Mouse (Mus musculus) kidney, embryonic 14.5 days (tissue): ENCODE data around the gene Pacrg. TPM values are rescaled to one million over a fixed set of nuclear protein-coding genes. Genes with fewer than 3 reads are reported as not detected.

Source experiments
- ATAC-seq: fragments of 200-750 bp; cut with Nextera tagmentation; 2 replicates; pipeline ENCODE4 v1.8.0; 2017; ENCODE audit warnings: moderate number of reproducible peaks, mild to moderate bottlenecking, moderate TSS enrichment, moderate library complexity; ENCODE audit not compliant: low FRiP score, low TSS enrichment
- H3K27ac ChIP-seq: fragments of 300-500 bp; sonication (generic); 2 replicates; pipeline ENCODE4 v1.5.1; 2014; ENCODE audit warnings: low read depth, mild to moderate bottlenecking, low read length, moderate library complexity, mixed read lengths
- H3K27me3 ChIP-seq: fragments of 300-500 bp; sonication (generic); 2 replicates; pipeline ENCODE4 v1.6.1; 2014; ENCODE audit warnings: mild to moderate bottlenecking, low read length; ENCODE audit not compliant: control insufficient read depth, insufficient read depth
- H3K36me3 ChIP-seq: fragments of 300-500 bp; sonication (generic); 2 replicates; pipeline ENCODE4 v1.6.1; 2014; ENCODE audit warnings: low read length, mixed read lengths; ENCODE audit not compliant: control insufficient read depth, insufficient read depth
- H3K4me1 ChIP-seq: fragments of 300-500 bp; sonication (generic); 2 replicates; pipeline ENCODE4 v1.6.1; 2014; ENCODE audit warnings: low read length, mixed read lengths; ENCODE audit not compliant: control insufficient read depth, insufficient read depth
- H3K4me2 ChIP-seq: fragments of 300-500 bp; sonication (generic); replicated peaks from 2 replicates; pipeline ENCODE4 v1.6.1; 2014; ENCODE audit warnings: low read depth, mild to moderate bottlenecking, low read length
- H3K4me3 ChIP-seq: fragments of 300-500 bp; sonication (generic); 2 replicates; pipeline ENCODE4 v1.5.1; 2014; ENCODE audit warnings: mild to moderate bottlenecking, low read length
- H3K9ac ChIP-seq: fragments of 300-500 bp; sonication (generic); 2 replicates; pipeline ENCODE4 v1.6.1; 2014; ENCODE audit warnings: low read depth, mild to moderate bottlenecking, low read length, moderate library complexity
- H3K9me3 ChIP-seq: fragments of 300-500 bp; sonication (generic); 2 replicates; pipeline ENCODE4 v1.6.1; 2016; ENCODE audit warnings: low read length; ENCODE audit not compliant: control insufficient read depth
- WGBS: fragments of 180-500 bp; shearing (Covaris S2); extraction: QIAGEN DNeasy Blood & Tissue Kit; methylation state at CpG from one replicate; pipeline ENCODE4 v1.1.7; 2014; 5-methylcytosine and 5-hydroxymethylcytosine counted together
- polyA plus RNA-seq: library from polyadenylated mRNA; unstranded; fragments of >200 nt; fragmentation: Nextera tagmentation; extraction: Ambion mirVana; gene quantifications from 2 replicates; pipeline ENCODE4 v1.2.1, GENCODE M21; 2014

Gene Pacrg
- polyA plus RNA-seq, 1 experiment from 2014 or later, result 1.7 TPM

- H3K27ac ChIP-seq, result no peak overlapping the region
- no peaks in the 10 kb centered on the region for H3K27me3 ChIP-seq
- no peak for ATAC-seq
- 92% methylated on average over 7 of the region's 7 CpGs for WGBS
- H3K4me2 ChIP-seq, result no peak overlapping the region
- H3K9me3 ChIP-seq, result no peaks in the 10 kb centered on the region
- no peaks in the 10 kb centered on the region for H3K4me1 ChIP-seq
- H3K4me3 ChIP-seq, result no peak overlapping the region
- H3K36me3 ChIP-seq, result no peaks in the 10 kb centered on the region
- H3K9ac ChIP-seq, result no peak overlapping the region
These were observed 318.8 kb downstream of the Pacrg start for GRCm38 (mm10) chr17:10521282-10521681.

GRCm38 (mm10) chr17:10519506-10520155 lies 320.5 kb downstream of the Pacrg start:
- no peaks in the 10 kb centered on the region for H3K9me3 ChIP-seq
- no peaks in the 10 kb centered on the region for H3K36me3 ChIP-seq
- no peak overlapping the region for H3K27ac ChIP-seq
- H3K9ac ChIP-seq, result no peak overlapping the region
- H3K4me1 ChIP-seq, result peaks cover 9% of the 10 kb centered on the region; the same call in 1 of the 2 replicates
- H3K27me3 ChIP-seq, result no peaks in the 10 kb centered on the region
- ATAC-seq, result no peak
- 35% methylated on average over 11 of the region's 11 CpGs for WGBS
- no peak overlapping the region for H3K4me2 ChIP-seq
- no peak overlapping the region for H3K4me3 ChIP-seq

- Histone ChIP-seq H3K4me2 (peak overlapping the region; percentile 19; the same call in 1 of the 2 replicates), H3K27ac (peak overlapping the region; percentile 76), H3K4me1 (peaks cover 16% of the 10 kb centered on the region), H3K27me3 (no peaks in the 10 kb centered on the region), H3K9me3 (no peaks in the 10 kb centered on the region), H3K4me3 (no peak overlapping the region), H3K9ac (no peak overlapping the region), H3K36me3 (no peaks in the 10 kb centered on the region)
- peak; percentile 93 for ATAC-seq
- 22% methylated on average over 6 of the region's 6 CpGs for WGBS
These were observed 325.3 kb downstream of the Pacrg start for GRCm38 (mm10) chr17:10514812-10515211.

- Histone ChIP-seq H3K27ac (no peak overlapping the region), H3K9ac (no peak overlapping the region), H3K4me3 (no peak overlapping the region), H3K27me3 (no peaks in the 10 kb centered on the region), H3K36me3 (no peaks in the 10 kb centered on the region), H3K9me3 (no peaks in the 10 kb centered on the region), H3K4me1 (peaks cover 16% of the 10 kb centered on the region), H3K4me2 (no peak overlapping the region)
- no peak for ATAC-seq
- WGBS, result 76% methylated on average over 10 of the region's 10 CpGs
These were observed 329.0 kb downstream of the Pacrg start for GRCm38 (mm10) chr17:10510913-10511759.

GRCm38 (mm10) chr17:10510467-10510866 lies 329.6 kb downstream of the Pacrg start:
- Histone ChIP-seq H3K4me2 (no peak overlapping the region), H3K9ac (no peak overlapping the region), H3K9me3 (no peaks in the 10 kb centered on the region), H3K36me3 (no peaks in the 10 kb centered on the region), H3K27me3 (no peaks in the 10 kb centered on the region), H3K4me1 (peaks cover 13% of the 10 kb centered on the region), H3K4me3 (no peak overlapping the region), H3K27ac (no peak overlapping the region)
- WGBS, result 52% methylated on average over 5 of the region's 5 CpGs
- no peak for ATAC-seq

- whole genome bisulfite sequencing, result 67% methylated on average over 2 of the region's 2 CpGs
- Histone ChIP-seq H3K27ac (no peak overlapping the region), H3K9me3 (no peaks in the 10 kb centered on the region), H3K4me2 (no peak overlapping the region), H3K4me1 (no peaks in the 10 kb centered on the region), H3K4me3 (no peak overlapping the region), H3K9ac (no peak overlapping the region), H3K27me3 (no peaks in the 10 kb centered on the region), H3K36me3 (no peaks in the 10 kb centered on the region)
- ATAC-seq, result no peak
These were observed 332.0 kb downstream of the Pacrg start for GRCm38 (mm10) chr17:10508088-10508487.

- 64% methylated on average over 10 of the region's 10 CpGs for WGBS
- no peak for ATAC-seq
- H3K4me1 ChIP-seq, result no peaks in the 10 kb centered on the region
- H3K27ac ChIP-seq, result no peak overlapping the region
- H3K9ac ChIP-seq, result no peak overlapping the region
- H3K27me3 ChIP-seq, result no peaks in the 10 kb centered on the region
- no peaks in the 10 kb centered on the region for H3K9me3 ChIP-seq
- H3K4me2 ChIP-seq, result no peak overlapping the region
- no peaks in the 10 kb centered on the region for H3K36me3 ChIP-seq
- no peak overlapping the region for H3K4me3 ChIP-seq
These were observed 332.6 kb downstream of the Pacrg start for GRCm38 (mm10) chr17:10507466-10507865.

- no peaks in the 10 kb centered on the region for H3K36me3 ChIP-seq
- ATAC-seq, result no peak
- H3K9ac ChIP-seq, result no peak overlapping the region
- no peak overlapping the region for H3K4me3 ChIP-seq
- H3K27me3 ChIP-seq, result no peaks in the 10 kb centered on the region
- 85% methylated on average over 3 of the region's 3 CpGs for WGBS
- no peaks in the 10 kb centered on the region for H3K4me1 ChIP-seq
- H3K27ac ChIP-seq, result no peak overlapping the region
- no peaks in the 10 kb centered on the region for H3K9me3 ChIP-seq
- no peak overlapping the region for H3K4me2 ChIP-seq
These were observed 333.2 kb downstream of the Pacrg start for GRCm38 (mm10) chr17:10506896-10507295.

GRCm38 (mm10) chr17:10501439-10501838 lies 338.7 kb downstream of the Pacrg start:
- no peaks in the 10 kb centered on the region for H3K27me3 ChIP-seq
- no peak for ATAC-seq
- no peak overlapping the region for H3K9ac ChIP-seq
- H3K9me3 ChIP-seq, result no peaks in the 10 kb centered on the region
- 0 out of 2 replicates have a peak, but pooled peaks cover 8% of the 10 kb centered on the region for H3K4me1 ChIP-seq
- no peak overlapping the region for H3K27ac ChIP-seq
- H3K36me3 ChIP-seq, result no peaks in the 10 kb centered on the region
- no peak overlapping the region for H3K4me2 ChIP-seq
- WGBS, result 85% methylated on average over 2 of the region's 2 CpGs
- H3K4me3 ChIP-seq, result no peak overlapping the region
